Mouse (Mus musculus): ENCODE results near the gene Aldh5a1.
"Not testable (repeated sequence)": the region's sequence is repeated elsewhere in the genome, so short reads cannot be mapped to it uniquely, and the experiment has no call there.

Aldh5a1 gene

GRCm38 (mm10) chr13:24937108-24937838 lies at the start of gene Aldh5a1:
Gene Aldh5a1, minus strand, starts transcription at chr13:24937661.
- DNase-seq (ENCODE audit: low spot score), result no peak

- DNase-seq (ENCODE audit: low spot score), result peak; percentile 33
Observed at GRCm38 (mm10) chr13:24985435-24985834, 48.0 kb upstream of the Aldh5a1 start.

DNA sequence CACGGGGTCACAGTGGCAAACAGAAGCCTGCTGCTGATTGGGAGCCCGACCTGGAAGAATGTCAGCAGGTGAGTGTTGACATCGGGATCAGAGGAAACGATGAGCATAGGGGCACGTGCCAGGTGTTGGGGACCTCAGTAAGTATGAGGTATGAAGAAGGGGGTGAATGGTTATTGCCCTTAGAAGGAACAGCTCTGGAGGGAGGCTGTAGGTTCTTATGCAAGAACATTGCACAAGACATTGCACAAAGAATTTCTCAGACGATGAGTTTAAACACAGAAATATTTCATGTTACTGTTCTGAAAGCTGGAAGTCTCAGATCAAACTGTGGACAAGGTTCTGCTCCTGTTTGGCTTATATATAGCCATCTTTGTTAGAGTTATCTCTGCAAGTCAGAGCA lies 43.6 kb upstream of the Aldh5a1 start:
- DNase-seq (ENCODE audit: low spot score), result no peak

DNA sequence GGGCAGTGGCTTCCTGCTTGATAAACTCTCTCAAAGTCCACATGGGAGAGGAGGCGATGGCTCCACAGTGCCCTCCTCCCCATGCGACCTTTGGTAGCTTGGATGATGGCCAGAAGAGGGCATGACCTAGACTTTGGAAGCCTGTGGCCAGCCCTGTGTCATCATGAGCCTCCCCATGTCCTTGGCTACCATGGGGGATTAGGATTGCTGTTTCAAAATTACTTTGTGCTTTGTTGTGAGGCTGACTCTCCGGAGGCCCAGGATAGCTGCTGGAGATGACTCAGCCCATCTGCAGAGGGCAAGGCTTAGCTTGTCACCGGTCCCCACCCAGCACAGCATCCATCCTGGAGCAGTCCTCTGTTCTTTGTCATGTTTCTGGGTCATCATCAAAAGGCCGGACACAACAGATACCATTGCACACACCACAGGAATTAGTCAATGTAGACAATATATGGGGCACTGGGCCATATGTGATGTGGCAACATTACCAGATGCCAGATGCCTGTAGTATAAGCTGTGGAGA lies 40.4 kb upstream of the Aldh5a1 start:
- DNase-seq (ENCODE audit: low spot score), result no peak

- peak; percentile 29 for DNase-seq (ENCODE audit: low spot score)
Observed at GRCm38 (mm10) chr13:24976384-24976783, 38.9 kb upstream of the Aldh5a1 start.

DNA sequence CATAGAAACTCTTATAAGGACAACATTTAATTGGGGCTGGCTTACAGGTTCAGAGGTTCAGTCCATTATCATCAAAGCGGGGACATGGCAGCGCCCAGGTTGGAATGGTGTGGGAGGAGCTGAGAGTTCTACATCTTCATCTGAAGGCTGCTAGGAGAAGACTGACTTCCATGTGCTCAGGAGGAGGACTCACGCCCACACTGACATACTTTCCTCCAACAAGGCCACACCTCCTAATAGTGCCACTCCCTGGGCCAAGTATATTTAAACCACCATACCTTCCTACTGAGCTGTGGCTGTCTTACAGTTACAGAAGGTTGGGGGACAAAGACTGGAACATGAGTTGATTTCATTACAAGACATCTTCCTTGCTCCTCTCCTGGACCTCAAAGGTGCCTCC lies 34.3 kb upstream of the Aldh5a1 start:
- not testable (repeated sequence) for DNase-seq (ENCODE audit: low spot score)

DNA sequence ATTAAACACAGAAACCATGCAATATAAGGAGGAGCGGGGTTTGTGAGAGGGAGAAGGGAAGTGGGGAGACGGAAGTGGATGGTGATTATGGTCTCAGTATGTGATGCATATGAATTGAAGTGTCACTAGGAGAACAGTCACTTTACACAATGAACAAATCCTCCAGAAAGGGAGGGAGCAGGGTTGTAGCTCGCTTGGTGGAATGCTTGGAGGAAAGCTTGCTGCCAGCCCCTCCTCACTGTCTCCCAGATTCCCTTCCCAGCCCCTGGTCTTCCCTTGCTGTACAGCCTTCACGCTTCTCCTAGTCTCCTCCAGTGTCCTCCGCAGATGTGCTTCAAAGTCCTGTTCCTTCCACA lies 28.4 kb upstream of the Aldh5a1 start:
- no peak for DNase-seq (ENCODE audit: low spot score)

DNA sequence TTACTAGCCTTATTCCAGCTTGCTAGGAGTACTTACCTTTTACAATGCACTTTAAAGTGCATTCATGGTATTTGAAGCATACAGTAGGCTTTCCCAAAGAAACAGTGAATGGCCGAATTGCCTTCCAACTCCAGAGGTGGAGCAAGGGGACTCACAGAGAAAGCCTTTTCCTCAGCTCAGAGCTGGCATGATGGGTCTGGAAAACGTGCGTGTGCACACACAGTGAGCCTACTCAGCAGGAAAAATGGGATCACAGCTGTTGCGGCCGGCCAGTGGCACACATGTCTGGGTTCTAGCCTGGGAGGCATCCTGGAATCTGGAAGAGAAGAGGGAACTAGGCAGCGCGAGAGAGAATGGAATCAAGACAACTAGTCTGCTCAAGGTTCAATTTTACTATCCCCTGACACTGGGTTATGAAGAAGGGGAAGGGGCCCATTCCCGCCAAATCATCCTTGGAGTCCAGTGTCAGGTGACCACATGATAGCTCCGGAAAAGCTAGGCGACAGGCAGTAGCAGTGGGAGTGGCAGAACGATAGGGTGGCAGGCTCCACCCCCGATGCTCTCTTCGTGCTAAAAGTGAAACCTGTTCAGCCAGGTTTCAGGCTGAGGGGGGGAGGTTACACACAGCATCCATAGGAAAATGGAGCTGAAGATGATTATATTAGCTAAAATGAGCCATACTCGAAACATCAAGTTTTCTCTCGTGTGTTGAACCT lies 27.8 kb upstream of the Aldh5a1 start:
- DNase-seq (ENCODE audit: low spot score), result no peak

- no peak for DNase-seq (ENCODE audit: low spot score)
Observed at GRCm38 (mm10) chr13:24962119-24962518, 24.7 kb upstream of the Aldh5a1 start.

DNA sequence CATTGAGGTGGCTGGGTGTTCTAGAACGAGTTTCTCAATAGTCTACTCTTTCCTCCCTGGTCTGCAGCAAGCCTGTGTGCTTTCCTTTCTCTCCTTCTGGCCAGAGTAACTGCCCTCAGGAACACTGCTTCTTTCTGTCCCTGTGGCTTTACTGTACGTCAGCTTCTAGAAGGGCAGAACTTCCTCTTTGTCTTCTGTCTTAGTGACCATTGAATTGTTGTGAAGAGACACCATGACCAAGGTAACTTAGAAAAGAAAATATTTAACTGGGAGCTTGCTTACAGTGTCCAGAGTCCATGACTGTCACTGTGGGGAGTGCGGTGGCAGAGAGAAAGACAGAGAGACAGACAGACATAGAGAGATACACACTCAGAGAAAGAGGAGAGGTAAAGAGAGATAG lies 22.6 kb upstream of the Aldh5a1 start:
- no peak for DNase-seq (ENCODE audit: low spot score)

DNA sequence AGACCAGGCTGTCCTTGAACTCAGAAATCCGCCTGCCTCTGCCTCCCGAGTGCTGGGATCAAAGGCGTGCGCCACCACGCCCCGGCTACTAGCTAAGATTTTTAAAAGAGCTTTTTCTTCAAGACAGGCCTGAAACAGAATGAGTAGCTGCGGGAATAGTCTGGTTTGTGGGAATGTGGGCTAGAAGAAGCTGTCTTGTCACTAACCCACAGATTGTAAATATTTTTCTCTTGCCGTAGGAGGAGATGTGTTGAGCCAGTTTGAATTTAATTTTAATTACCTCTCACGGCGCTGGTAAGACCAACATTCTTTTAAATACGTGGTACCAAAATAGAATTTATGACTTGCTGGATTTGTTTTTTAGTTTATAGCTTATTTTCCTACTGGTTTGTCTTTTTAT lies 21.2 kb upstream of the Aldh5a1 start:
- DNase-seq (ENCODE audit: low spot score), result no peak

DNA sequence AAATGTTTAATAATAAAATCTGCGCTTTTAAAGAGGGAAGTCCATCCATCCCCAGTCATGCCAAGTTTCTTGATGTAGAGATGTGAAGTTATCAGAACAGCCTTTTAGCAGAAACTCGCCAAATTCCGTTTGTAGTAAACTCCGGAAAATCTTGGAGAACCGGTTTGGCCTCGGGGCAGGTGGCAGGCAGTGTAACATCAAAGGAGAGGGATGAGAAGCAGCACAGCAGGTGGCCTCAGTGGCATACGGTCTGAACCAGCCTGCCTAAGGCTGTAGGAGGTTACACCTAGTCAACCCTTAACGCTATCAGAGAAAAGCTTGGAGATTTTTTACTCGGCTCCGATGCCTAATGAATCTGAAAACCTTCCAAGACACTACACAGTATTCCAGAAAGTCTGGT lies 18.0 kb upstream of the Aldh5a1 start:
- no peak for DNase-seq (ENCODE audit: low spot score)

GRCm38 (mm10) chr13:24955091-24955490 lies 17.6 kb upstream of the Aldh5a1 start:
- DNase-seq (ENCODE audit: low spot score), result no peak

- no peak for DNase-seq (ENCODE audit: low spot score)
Observed at GRCm38 (mm10) chr13:24952659-24953058, 15.2 kb upstream of the Aldh5a1 start.

GRCm38 (mm10) chr13:24948870-24949269 lies 11.4 kb upstream of the Aldh5a1 start:
- DNase-seq (ENCODE audit: low spot score), result no peak

- DNase-seq (ENCODE audit: low spot score), result no peak
Observed at GRCm38 (mm10) chr13:24947158-24947557, 9.7 kb upstream of the Aldh5a1 start.

- DNase-seq (ENCODE audit: low spot score), result no peak
Observed at GRCm38 (mm10) chr13:24945567-24945966, 8.1 kb upstream of the Aldh5a1 start.

- no peak for DNase-seq (ENCODE audit: low spot score)
Observed at GRCm38 (mm10) chr13:24943303-24943702, 5.8 kb upstream of the Aldh5a1 start.

DNA sequence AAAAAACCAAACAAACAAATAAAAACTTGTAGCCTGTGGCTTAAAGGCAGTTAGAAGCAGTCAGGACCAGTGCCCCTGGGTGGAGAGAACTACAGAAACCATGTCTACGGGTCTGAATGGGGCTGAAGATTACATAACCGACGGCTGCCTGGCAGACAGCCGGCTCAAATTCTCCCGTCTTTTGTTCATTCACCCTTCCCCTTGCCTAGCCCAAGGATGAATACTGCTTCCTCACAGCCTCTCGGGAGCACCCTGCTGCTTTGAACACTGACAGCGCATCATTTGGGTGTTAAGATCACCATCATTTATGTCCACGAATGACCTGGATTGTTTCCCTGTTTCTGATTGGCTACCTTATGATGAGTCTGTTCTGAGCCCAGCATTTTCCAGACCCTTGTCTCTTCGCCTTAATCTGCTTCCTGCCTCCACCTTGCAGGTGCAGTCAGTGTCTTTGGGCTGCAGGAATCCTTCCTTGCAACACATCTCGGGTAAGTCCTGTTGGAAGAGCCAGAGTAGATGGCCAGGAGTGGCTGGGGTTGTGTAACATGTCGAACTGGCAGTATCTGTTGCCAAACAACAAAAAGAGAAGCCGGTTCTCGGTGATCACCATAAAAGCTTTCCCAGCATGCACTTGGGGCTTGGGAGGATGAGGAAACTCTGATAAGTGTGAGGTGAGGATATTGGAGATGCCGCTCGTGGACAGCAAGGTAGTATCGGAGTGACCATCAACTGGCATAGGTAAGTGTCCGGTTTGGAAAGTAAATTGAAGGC lies 5.2 kb upstream of the Aldh5a1 start, which contains the start of gene Gpld1:
Gene Gpld1, plus strand, starts transcription at position 641 of the 771 bp plus-strand sequence.
- no peak for DNase-seq (ENCODE audit: low spot score)

GRCm38 (mm10) chr13:24939472-24939871 lies 2.0 kb upstream of the Aldh5a1 start:
- no peak for DNase-seq (ENCODE audit: low spot score)

- DNase-seq (ENCODE audit: low spot score), result peak; percentile 87
Observed at GRCm38 (mm10) chr13:24938683-24939082, 1.2 kb upstream of the Aldh5a1 start.

GRCm38 (mm10) chr13:24937839-24938166 lies 342 bp upstream of the Aldh5a1 start:
- DNase-seq (ENCODE audit: low spot score), result no peak

GRCm38 (mm10) chr13:24936772-24937107 lies 721 bp downstream of the Aldh5a1 start:
- DNase-seq (ENCODE audit: low spot score), result no peak

Data from layer of hippocampus, adult 9-10 months (tissue).